Mouse (Mus musculus) thymus, adult 18-20 months (tissue): ENCODE results near the gene Dolpp1.
A peak's percentile ranks its signal among the peaks of the same experiment; 100 is the strongest.

ENCODE experiments used
- DNase-seq, 2 experiments: peaks; one replicate each; pipeline ENCODE4 v3.0.0; 2022; ENCODE audit warnings: mixed read lengths in 2 of 2

Gene Dolpp1

DNA sequence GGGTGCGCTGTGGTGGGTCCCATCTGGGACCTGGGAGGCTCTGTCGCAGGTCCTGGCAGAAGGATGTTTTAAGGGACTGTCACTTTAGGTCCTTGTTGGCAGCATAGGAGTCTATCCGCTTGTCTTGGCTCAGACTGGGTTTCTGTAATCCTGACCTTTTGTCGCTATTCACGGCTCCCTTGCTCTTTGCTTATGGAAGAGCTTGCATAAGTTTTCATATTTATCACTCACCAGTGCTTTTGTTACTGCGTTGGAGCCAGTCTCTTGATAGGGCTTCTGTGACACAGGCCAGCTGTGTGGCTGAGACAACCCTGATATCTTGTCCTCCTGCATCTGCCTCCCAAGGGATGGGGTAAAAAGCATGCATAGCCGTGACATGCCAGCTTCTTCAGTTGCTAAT, 12.7 kb upstream of the Dolpp1 start:
- no peak for DNase-seq

DNA sequence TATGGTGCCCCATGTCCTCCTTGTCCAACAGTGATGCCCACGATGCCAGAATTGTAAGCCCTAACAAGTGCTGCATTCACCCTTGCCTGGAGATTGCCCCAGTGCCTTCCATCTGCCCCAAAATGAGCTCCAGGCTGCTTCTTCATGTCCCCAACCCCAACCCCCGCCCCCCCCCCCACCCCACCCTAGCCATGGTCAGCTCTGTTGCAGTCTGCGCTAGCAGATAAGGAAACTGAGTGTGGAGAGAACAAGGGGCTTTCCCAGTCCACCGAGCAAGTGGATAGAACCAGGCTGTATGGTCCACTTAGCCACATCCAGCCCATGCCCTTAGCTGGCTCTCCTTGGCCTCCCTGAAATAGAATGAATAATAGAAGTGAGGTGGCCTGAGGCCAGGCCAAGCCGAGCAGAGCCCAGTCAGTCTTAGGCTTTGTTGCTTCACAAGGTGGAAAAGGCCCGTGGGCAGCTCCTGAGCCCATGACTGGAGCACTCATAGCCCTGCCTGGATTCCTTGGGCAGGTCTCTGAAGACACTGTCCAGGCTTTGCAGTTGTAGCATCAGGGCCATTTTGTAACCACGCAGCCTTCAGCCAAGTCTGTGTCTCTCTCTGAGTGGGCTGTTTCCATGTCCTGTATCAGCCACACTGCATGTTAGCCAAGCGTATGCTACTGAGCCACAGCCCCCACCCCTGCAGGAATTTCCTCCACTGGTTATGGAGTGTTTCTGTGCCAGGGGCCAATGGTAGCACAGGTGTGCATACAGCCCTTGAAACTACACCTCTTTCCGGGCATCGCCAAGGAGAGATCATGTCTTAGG, 11.3 kb upstream of the Dolpp1 start:
- DNase-seq: no peak

DNA sequence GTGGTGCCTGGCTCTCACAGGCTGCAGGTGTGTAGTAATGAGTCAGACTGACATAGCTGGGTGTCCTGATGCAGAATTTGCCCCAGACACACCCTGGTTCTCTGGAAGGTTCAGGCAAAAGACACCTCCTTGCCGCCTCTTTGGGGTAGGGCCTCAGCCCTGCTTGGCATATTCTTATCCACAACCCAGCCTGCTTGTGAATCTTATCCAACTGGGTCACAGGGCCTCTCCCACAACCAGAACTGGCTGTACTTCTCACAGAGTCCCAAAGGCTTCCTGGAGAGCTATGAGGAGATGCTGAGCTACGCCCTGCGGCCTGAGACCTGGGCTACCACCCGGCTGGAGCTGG, 10.7 kb upstream of the Dolpp1 start:
- DNase-seq: no peak

DNA sequence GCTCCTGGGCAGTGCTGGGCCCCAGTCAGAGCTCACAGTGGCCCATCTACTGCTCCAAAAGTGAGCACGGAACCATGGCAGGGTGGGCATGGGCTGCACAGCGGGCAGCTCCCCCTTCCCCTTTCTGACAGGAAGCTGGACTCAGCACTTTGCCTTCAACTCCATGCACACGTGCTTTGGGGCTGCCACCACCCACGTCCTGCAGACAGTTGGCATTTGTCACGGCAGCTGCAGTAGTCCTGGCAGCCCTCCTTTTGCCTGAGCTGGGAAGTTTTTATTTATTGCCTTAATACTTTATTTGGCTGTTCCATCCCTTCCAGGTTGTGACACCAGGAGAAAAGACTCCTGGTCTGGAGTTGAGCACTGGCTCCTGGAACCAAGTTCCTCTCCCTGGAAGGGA, 7.2 kb upstream of the Dolpp1 start:
- DNase-seq: no peak

DNA sequence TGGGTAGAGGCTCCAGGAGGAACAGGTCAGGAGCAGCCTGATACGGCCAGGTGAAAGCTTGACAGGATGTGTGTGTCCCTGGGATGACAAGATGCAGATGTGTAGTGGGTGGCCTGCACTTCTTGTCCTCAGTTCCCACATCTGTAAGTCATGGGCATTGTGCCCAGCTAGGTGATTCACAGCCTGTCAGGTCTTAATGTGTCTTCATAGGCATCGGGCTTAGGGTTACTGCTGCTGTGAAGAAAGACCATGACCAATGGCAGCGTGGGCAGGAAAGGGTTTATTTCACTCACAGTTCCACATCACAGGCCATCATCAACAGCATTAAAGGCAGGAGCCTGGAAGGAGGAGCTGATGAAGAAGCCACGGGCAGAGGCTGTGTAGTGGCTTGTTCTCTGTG, 6.5 kb upstream of the Dolpp1 start:
- no peak for DNase-seq

DNA sequence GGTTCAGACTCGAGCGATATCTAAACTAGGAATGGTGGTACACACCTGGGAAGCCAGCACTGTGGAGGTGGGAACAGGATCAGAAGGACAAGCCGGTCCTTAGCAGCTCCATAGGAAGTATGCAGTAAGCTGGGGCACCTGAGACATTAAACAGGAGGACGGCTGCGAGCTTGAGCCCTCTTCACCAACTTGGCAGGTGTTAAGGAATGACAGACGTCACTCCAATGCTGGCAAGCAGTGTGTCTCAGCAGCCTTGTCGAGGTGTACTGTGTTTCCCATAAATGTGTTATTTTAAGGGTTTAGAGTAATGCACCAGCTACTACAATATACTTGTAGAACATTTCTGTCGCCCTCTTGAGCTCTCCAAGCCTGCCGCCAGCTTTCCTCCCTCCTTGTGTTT, 5.1 kb upstream of the Dolpp1 start:
- DNase-seq: no peak

DNA sequence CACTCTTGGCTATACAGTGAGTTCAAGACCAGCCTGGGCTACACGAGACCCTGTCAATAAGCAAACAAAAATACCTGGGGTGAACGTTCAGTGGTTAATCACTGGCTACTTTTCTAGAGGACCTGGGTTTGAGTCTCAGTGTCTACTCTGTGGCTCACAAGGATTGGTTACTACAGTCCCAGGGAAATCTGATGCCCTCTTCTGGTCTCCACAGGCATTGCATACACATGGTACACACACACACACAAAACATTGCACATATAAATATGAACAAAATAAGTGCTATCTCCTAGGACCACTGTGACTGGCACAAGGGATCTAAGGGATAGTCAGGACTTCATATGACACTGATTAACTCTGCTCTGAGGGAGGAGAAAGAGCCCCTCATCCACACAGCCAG, 3.1 kb upstream of the Dolpp1 start:
- no peak for DNase-seq

DNA sequence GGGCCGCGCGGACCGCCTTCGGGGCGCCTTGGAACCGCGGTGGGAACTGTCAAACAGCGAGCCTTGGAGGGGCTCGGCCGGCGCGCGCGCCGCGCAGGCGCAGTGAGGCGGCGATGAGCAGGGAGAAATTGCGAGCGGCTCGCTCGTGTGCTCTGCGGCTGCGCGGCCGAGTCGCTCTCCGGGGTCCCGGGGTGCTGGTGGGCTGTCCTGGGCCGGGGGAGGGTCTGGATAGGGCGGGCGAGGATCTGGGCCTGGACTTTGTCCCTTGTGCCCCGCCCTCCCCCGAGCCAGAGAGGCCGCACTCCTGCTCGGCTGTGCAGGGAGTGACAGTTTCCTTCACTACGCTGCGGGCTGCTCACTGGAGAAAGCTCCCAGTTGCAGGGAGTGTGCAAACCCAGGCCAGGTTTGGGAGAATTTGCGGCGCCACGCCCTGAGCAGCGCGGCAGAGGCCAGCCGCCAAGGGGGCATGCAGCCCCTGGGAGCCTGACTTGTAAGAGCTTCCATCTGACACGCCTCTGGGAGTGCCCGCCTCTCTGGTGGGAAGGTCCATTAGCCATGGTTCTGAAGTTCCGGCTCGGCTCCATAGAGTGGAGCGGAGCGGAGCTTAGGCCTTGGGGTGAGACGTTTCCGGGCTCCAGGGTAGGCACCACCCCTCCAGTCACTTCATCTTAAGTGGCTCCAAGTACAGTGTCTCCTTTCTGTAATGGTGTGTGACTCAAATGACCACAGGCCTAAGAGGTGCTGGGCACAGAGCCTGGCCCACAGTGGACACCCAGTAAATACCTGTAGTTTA, 719 bp downstream of the Dolpp1 start:
- peak; percentile 44 to 46 for DNase-seq

DNA sequence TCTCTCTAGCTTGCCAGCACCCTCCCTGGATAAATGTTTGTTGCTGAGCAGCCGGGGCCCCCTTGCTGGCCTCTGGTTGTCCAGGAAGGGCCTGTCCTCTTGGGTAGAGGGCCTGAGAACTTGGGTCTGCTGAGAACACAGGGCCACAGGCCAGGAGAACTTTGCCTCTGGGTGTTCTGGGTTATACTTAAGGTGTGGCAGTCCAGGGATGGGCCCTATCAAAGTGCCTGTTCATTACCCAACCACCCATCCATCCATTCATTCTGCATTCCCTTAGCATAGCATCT, 1.3 kb downstream of the Dolpp1 start:
- DNase-seq: no peak

DNA sequence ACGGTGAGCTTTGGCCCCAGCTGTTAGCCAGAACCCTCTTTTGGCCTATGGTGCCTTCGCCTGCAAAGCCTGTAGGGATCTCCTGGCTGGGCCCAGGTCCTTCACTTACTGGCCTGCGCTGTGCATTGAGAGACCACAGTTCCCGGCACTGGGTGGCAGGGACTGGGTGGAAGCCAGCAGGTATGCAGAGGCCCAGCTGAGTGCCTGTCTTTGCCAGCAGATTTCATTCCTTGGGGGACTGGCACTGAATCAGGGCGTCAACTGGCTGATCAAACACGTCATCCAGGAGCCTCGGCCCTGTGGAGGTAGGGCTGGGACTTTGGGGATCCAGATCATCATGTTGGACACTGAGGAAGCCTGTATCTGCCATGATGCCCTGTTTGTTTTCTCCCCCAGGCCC, 3.7 kb downstream of the Dolpp1 start:
- no peak for DNase-seq

DNA sequence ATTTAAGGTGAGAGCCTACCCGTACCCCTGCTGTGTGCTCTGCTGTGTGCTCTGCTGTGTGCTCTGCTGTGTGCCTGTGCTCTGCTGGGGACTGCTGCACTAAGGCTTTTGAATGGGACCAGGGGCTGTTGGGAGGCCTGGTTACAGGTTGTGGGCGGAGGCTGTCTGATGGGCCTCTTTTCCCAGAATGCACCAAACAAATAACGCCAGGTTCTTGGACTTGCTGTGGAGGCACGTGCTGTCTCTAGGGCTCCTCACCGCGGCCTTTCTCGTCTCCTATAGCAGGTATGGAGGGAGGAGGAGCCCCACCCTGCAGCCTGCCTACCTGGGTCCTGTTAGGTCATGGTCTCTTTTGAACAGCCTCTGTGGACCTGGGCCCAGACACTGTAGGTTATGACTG, 4.2 kb downstream of the Dolpp1 start:
- no peak for DNase-seq

DNA sequence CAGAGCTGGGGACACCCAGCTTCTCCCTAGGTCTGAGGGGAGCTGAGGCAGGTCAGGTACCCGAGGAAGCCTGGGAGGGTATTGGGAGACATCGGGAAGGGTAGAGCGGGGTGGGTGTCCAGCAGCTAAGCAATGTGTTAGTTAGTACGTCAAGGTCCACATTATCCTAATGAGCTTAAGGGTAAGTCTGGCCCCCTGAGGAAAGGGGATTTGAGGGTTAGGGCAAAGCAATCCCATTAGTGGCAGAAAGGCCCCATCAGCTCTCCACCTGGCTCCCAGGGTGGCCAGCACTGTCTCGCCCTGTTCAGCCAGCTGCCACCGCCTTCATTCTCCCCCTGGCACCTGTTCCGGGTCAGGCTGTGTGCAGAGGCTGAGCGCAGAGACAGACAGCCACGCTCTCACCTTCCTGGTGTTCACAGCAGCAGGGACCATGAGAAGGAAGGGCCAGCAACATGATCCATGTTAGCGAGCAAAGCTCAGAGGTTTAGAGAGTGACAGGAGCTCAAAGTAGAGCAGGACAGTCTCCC, 6.0 kb downstream of the Dolpp1 start:
- no peak for DNase-seq

DNA sequence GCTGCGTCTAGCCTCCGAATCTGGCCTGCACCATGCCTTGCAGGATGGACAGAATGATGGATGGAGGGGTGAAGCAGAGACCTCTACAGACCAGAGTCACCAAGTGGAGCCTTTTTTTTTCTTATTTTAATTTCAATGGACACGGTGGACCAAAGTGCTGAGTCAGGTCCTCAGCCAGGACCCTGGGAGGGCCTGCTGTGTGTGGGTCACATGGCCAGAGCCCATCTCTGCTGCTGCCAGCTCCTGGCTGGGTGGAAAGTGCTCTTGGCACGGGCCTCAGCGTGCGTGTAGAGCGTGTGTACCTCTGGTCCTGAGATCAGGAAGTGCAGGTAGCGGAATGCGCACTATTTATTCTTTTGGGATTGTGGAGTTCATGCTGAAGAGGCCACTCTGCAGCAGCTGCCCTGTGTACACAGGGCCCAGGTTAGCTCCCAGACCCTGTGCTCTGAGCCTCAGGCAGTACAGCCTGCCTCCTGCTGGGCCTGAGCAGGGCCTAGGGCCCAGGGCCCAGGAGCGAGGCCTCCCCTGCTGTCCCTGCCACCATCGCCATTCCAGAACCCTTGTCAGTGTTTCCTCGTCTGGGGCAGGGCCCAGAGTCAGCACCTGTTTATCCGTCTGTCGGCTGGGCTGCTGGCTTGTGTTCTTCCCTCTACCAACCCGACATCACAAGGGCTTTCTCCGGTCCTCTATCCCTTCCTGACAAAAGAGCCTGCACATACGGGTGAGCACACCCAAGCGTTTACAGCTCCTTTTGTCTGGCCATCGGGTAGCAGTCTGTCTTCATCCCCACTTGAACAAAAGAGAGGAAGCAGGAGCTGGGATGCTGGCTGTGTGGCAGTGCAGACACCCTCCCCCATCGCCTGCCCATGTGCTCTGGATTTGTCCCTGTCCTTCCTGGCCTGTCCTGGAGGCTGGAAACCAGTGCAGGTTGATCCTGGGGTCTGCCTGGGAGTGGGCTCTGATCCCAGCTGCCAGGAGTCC, 7.4 kb downstream of the Dolpp1 start:
- DNase-seq: no peak

DNA sequence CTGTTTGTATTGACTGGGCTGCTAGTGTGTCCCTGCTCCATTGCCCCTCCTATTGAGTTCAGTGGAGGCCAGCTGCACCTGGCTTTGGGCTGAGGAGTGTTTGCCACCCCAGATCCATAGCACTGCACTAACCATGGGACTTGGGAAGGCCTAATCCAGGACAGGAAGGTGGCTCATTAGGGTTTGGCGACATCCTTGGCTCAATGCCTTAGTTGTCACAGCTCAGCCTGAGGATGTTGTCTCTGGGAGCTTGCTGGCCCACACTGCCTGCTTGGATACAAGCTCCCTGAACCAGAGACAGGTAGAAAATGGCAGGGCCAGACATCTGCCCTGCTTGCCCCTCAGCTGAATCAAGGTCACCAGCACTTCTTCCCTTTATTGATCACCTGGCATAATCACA, 9.5 kb downstream of the Dolpp1 start:
- no peak for DNase-seq

DNA sequence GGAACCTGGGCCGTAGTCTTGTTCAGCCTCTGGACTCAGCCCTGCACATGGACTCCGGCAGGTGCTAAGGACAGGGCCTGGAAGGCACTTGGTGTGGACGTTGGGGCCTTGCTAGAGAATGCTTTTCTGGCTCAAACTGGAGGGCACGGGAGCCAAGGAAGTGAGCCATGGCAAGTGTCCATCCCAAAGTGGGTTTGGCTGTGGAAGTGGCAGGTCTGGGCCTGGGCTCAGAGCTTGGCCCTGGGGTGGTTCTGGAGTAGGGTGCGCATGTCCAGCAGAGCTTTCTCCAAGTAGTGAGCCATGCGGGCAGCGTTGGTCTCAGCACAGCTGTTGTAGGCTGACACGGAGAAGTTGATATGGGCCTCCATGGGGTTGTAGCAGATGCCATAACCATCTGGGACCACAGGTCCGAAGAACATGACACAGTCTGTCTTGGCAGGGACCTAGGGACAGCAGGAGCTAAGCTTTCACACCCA, 10.3 kb downstream of the Dolpp1 start:
- no peak for DNase-seq

DNA sequence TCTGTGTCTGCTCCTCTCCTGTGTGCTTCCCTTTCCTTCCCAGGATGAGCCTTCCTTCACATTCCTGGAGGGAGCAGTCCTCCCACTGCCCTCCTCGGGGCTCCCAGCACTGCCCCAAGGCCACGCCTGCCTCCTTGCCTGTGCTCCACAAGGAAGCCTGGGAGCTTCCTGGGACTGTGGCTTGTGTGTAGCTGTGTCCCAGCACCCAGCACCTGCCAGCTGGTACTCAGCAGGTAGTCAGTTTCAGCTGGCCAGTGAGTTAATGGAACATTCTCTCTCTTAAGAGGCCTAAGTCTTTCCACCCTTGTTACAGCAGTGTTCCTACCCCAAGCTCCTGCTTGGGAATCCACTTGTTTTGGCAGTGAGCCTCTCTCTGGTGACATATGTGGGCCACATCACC, 10.8 kb downstream of the Dolpp1 start:
- DNase-seq: no peak

DNA sequence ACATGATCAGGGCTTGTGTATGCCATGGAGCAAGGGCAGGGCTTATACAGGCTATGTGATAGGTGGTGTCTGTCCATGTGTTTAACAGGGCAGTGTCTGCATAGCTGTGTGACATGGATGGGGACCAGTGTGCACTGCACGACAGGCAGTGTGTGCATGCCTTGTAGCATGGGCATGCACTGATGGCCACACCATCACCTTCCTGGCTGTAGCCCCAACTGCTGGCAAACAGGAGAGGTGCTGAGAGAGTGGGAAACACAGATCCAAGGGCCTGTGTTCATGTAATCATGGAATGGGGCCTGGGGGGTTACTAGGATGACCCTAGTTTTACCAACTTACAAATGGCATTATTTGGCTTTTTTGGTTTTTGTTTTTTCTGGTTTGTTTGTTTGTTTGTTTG, 11.8 kb downstream of the Dolpp1 start:
- no peak for DNase-seq

DNA sequence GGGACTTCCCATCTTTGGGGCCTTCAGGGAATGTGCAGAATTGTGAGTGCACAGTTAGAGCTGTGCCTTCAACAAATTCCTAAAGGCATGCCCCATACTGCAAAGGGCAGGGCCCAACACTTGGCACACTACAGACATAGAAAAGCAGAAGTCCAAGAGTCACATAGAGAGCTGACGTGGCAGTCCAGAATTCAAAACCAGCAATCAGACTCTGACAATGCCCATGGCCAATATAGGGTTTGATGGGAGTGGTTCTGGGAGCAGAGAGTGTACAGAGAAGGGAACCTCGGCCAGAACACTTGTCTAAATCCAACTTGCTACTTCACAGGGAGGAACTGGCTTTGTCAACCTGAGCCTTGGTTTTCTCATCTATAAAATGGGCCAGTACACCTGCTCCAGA, 15.2 kb downstream of the Dolpp1 start:
- no peak for DNase-seq

DNA sequence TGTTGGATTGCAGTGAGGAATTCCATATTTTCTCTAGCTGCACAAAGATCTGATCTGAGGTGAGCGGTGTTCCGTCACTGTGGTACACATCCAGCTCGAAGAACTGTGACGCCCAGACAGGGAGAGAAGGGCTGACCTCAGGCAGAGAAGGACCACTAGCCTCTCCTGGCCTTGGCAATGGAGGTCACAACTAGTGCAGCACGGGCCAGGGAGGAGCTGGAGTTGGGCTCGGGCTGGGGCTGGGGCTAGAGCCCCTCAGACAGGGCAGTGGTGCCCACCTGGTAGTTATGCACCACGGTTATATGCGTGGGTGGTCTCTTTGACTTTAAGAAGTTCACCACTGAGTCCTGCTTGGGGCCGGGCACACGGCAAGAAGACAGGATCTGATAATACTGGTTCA, 15.7 kb downstream of the Dolpp1 start:
- DNase-seq: no peak

DNA sequence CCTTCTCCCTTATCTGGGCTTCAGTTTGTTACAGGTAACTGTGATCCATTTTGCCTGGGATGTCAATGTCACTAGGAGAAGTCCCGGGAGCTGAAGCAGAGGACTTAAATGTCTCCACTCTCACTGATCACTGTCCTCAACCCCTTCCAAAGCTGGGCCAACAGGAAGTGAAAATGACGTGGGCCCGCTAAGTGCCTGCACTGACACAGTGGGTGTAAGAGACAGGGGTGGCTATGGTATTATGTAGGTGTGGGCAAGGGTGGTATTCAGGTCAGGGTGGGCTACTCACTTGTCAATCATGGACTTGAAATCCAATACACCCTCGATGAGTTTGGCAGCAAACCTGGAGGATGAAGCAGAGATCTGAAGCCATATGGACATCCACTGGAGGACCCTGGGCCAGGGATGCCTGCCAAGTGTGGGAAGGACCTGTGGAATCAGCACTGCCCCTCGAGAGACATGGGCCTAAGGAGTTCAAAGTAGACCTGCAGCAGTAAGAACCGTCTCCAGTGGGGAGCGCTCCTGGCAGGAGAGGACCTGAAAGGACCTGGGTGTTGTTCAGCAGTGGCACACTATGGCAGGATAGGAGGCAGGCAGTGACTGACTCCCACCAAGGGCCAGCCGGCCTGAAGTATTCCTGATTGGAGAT, 16.5 kb downstream of the Dolpp1 start:
- DNase-seq: no peak

DNA sequence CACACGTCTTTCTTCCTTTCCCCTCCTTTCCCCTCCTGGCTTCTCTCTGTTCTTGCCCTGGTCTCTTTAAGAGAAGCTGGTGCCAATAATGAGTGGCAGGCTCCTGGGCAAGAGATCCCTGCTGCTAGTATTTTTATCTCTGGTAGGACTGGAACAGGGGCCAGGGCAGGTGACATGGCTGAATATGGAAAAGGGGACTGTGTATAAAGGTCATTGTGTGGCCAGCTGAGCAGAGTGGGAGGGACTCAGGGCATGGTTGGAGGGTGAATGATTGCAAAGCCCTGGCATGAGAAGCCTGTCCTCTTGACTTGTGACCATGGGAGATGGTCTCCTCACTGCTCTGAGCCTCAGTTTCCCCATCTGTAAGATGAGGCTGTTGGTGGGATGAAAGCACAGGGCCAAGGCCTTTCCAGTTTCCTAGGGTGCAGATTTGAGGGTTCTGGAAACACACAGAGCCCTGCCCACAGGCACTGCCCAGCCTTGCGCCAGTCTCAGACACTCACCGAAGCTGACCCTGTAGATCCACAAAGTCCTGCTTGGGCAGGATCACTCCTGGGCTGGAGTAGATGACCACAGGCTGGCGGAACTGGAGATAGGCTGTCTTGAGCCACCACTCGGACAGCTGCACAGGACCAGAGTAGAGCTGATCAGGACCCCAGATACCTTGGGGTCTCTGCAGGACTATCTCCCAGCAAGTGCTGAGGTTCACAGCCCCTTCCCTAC, 17.6 kb downstream of the Dolpp1 start:
- no peak for DNase-seq
